Mouse (Mus musculus): Measurements from ENCODE around the gene Rhog. TPM values are rescaled to one million over a fixed set of nuclear protein-coding genes. Genes with fewer than 3 reads are reported as not detected.

Gene Rhog
- polyA plus RNA-seq, 1 experiment from 2014 or later: 60.2 TPM

DNA sequence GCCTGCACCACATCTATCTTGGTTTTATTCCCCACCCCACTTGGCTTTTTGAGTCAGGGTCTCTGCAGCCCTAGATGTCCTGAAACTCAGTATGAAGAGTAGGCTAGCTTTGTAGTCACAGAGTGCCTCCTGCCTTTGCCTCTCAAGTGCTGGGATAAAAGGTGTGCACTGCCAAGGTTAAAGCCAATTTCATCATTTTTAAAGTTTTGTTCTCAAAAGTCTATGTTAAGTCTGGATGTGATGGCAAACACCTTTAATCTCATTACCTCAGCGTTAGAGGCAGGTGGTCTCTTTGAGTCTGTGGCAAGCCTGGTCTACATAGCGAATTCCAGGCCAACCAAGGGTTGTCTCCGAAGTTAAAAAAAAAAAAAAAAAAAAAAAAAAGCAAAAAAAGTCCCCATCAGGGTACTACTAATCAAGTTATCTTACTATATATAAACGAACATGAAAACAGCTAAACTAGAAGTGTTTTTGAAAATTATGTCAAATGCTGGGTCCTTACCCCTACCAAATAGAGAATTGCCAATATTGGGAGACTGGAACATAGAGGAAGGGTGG is 47.0 kb downstream of the Rhog start:
- no peak for ATAC-seq
- Histone ChIP-seq H3K4me3 (replicated peaks) (peak overlapping the region; percentile 91), H3K9ac (peak overlapping the region; percentile 87), H3K4me1 (replicated peaks) (peaks cover 6% of the 10 kb centered on the region; the same call in 1 of the 2 replicates), H3K27ac (no peak overlapping the region), H3K36me3 (no peaks in the 10 kb centered on the region), H3K9me3 (no peaks in the 10 kb centered on the region), H3K27me3 (replicated peaks) (no peaks in the 10 kb centered on the region), H3K4me2 (replicated peaks) (peak overlapping the region; percentile 68)
- 34% methylated on average over 4 of the region's 4 CpGs for WGBS

GRCm38 (mm10) chr7:102205646-102206045 is 50.2 kb downstream of the Rhog start:
- Histone ChIP-seq H3K27me3 (replicated peaks) (no peaks in the 10 kb centered on the region), H3K27ac (no peak overlapping the region), H3K9me3 (no peaks in the 10 kb centered on the region), H3K4me2 (replicated peaks) (no peak overlapping the region), H3K9ac (no peak overlapping the region), H3K4me3 (replicated peaks) (no peak overlapping the region), H3K4me1 (replicated peaks) (peaks cover 6% of the 10 kb centered on the region; the same call in 1 of the 2 replicates), H3K36me3 (no peaks in the 10 kb centered on the region)
- WGBS: 54% methylated on average over 1 of the region's 1 CpGs
- ATAC-seq: no peak

DNA sequence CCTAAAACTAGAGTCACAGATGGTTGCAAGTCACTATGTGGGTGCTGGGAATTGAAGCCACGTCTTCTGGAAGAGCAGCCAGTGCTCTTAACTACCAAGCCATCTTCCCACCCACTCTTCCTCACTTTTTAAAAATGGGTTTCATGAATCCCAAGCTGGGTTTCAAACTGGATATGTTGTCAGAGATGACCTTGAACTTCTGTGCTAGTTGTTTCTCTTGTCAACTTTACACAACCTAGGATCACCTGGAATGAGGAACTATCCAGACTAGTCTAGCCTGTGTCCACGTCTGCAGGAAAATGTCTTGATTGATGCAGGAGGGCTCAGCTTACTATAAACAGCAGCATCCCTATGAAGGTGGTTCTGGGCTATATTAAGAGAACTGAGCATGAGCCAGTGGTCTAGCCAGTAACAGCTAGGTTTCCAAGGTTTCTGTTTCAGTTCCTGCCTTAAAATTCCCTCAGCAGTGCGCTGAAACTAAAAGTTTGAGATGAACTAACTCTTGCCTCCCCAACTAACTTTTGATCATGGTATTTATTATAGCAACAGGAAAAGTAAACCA is 51.5 kb downstream of the Rhog start:
- WGBS: 73% methylated on average over 3 of the region's 3 CpGs
- Histone ChIP-seq H3K9ac (no peak overlapping the region), H3K9me3 (no peaks in the 10 kb centered on the region), H3K4me1 (replicated peaks) (peaks cover 6% of the 10 kb centered on the region; the same call in 1 of the 2 replicates), H3K27me3 (replicated peaks) (no peaks in the 10 kb centered on the region), H3K36me3 (no peaks in the 10 kb centered on the region), H3K4me2 (replicated peaks) (no peak overlapping the region), H3K27ac (no peak overlapping the region), H3K4me3 (replicated peaks) (no peak overlapping the region)
- no peak for ATAC-seq

- H3K27me3 ChIP-seq (replicated peaks): no peaks in the 10 kb centered on the region
- H3K9ac ChIP-seq: no peak overlapping the region
- no peaks in the 10 kb centered on the region for H3K9me3 ChIP-seq
- H3K4me3 ChIP-seq (replicated peaks): no peak overlapping the region
- H3K4me2 ChIP-seq (replicated peaks): no peak overlapping the region
- H3K4me1 ChIP-seq (replicated peaks): no peaks in the 10 kb centered on the region
- no peak for ATAC-seq
- H3K27ac ChIP-seq: no peak overlapping the region
- H3K36me3 ChIP-seq: no peaks in the 10 kb centered on the region
These were observed 54.7 kb downstream of the Rhog start for GRCm38 (mm10) chr7:102200996-102201785.

DNA sequence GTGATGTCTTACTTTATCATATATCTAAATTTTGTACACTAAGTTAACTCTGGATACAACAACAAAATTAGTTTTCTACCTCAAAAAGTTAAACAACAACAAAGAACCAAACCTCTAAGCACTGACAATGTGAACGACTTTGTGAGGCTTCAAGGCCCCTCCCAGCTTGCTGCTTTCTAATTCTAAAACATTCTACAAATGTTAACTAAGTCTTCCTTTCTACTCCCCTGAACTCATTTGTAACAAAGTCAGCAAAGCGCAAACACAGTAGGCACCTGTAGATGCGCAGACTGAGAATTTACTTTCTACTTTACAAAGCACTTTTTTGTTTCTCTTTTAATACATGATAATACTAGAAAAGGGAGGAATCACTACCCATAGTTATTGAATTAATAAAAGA is 55.3 kb downstream of the Rhog start:
- ATAC-seq: no peak
- H3K9ac ChIP-seq: no peak overlapping the region
- H3K27ac ChIP-seq: no peak overlapping the region
- H3K36me3 ChIP-seq: no peaks in the 10 kb centered on the region
- H3K9me3 ChIP-seq: no peaks in the 10 kb centered on the region
- no peaks in the 10 kb centered on the region for H3K27me3 ChIP-seq (replicated peaks)
- no peaks in the 10 kb centered on the region for H3K4me1 ChIP-seq (replicated peaks)
- no peak overlapping the region for H3K4me2 ChIP-seq (replicated peaks)
- H3K4me3 ChIP-seq (replicated peaks): no peak overlapping the region
- WGBS: 79% methylated on average over 3 of the region's 3 CpGs

DNA sequence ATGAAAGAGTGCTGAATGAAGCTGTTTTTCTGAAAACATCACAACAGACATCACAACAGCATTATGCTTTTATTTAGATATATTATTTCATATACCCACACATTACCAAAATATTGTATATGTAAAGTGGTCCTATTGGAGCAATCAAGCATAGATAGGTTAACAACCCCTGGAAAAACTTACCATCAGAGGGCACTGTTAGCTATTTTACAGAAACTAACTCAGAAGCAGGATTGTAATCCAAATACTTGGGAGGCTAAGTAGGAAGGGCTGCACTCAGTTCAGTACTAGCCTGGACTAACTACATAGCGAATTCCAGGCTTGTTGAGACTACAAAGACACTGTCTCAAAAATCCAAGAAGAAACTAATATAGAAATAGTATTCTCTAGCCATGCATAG is 63.5 kb downstream of the Rhog start:
- Histone ChIP-seq H3K36me3 (0 out of 2 replicates have a peak, but pooled peaks cover 19% of the 10 kb centered on the region), H3K4me2 (replicated peaks) (no peak overlapping the region), H3K4me1 (replicated peaks) (no peaks in the 10 kb centered on the region), H3K9ac (no peak overlapping the region), H3K27me3 (replicated peaks) (no peaks in the 10 kb centered on the region), H3K9me3 (no peaks in the 10 kb centered on the region), H3K27ac (no peak overlapping the region), H3K4me3 (replicated peaks) (no peak overlapping the region)
- no peak for ATAC-seq
- WGBS: 94% methylated on average over 1 of the region's 1 CpGs

Other genes starting within 250 kb of the Rhog start
- 2.3 and 2.8 TPM in 2 replicates for gene Il18bp, start 237.4 kb downstream of the Rhog start, polyA plus RNA-seq (2015; fragmentation: Nextera tagmentation; extraction: Ambion mirVana)
- 28.0 and 30.3 TPM in 2 replicates for gene Rnf121, start 190.6 kb downstream of the Rhog start, polyA plus RNA-seq (2015; fragmentation: Nextera tagmentation; extraction: Ambion mirVana)
- 22.9 and 24.3 TPM in 2 replicates for gene Xndc1, start 190.5 kb downstream of the Rhog start, polyA plus RNA-seq (2015; fragmentation: Nextera tagmentation; extraction: Ambion mirVana)
- 0.75 and 1.0 TPM in 2 replicates for gene Xntrpc, start 190.3 kb downstream of the Rhog start, polyA plus RNA-seq (2015; fragmentation: Nextera tagmentation; extraction: Ambion mirVana)
- not detected in 2 replicates for gene Trpc2, start 172.9 kb downstream of the Rhog start, polyA plus RNA-seq (2015; fragmentation: Nextera tagmentation; extraction: Ambion mirVana)
- 0.34 and 0.59 TPM in 2 replicates for gene Art1, start 154.3 kb downstream of the Rhog start, polyA plus RNA-seq (2015; fragmentation: Nextera tagmentation; extraction: Ambion mirVana)
- 0.32 and 0.68 TPM in 2 replicates for gene Art5, start 146.6 kb downstream of the Rhog start, polyA plus RNA-seq (2015; fragmentation: Nextera tagmentation; extraction: Ambion mirVana)
- gene Chrna10, start 139.2 kb downstream of the Rhog start, polyA plus RNA-seq (2015; fragmentation: Nextera tagmentation; extraction: Ambion mirVana): 0.06 TPM in 1 of 2 replicates, not detected in the other
- gene Nup98, start 45.9 kb downstream of the Rhog start, polyA plus RNA-seq (2015; fragmentation: Nextera tagmentation; extraction: Ambion mirVana): 31.4 and 33.4 TPM in 2 replicates
- 98.9 and 109 TPM in 2 replicates for gene Pgap2, start 45.8 kb downstream of the Rhog start, polyA plus RNA-seq (2015; fragmentation: Nextera tagmentation; extraction: Ambion mirVana)
- 20.1 TPM in 2 replicates for gene Stim1, start 11.8 kb upstream of the Rhog start, polyA plus RNA-seq (2015; fragmentation: Nextera tagmentation; extraction: Ambion mirVana)
- 127 and 138 TPM in 2 replicates for gene Rrm1, start 185.6 kb upstream of the Rhog start, polyA plus RNA-seq (2015; fragmentation: Nextera tagmentation; extraction: Ambion mirVana)
- gene Olfr543, start 225.6 kb upstream of the Rhog start, polyA plus RNA-seq (2015; fragmentation: Nextera tagmentation; extraction: Ambion mirVana): 0.13 and 0.19 TPM in 2 replicates
- 0.06 TPM in 1 of 2 replicates, not detected in the other for gene Olfr544, start 232.3 kb upstream of the Rhog start, polyA plus RNA-seq (2015; fragmentation: Nextera tagmentation; extraction: Ambion mirVana)
- 0.05 TPM in 1 of 2 replicates, not detected in the other for gene Olfr545, start 243.5 kb upstream of the Rhog start, polyA plus RNA-seq (2015; fragmentation: Nextera tagmentation; extraction: Ambion mirVana)